Mouse (Mus musculus) central nervous system, embryonic 14 days (tissue): Measurements from ENCODE around the gene Gzmc. TPM values are rescaled to one million over a fixed set of nuclear protein-coding genes. Genes with fewer than 3 reads are reported as not detected.

ENCODE experiments used
- polyA plus RNA-seq: library from polyadenylated mRNA; depleted of rRNA; stranded (reverse); fragments of >200 nt; gene quantifications from 2 replicates; pipeline ENCODE4 v1.2.3, GENCODE M21; 2012; rRNA removed

The Gzmc gene
- polyA plus RNA-seq, result 0.09 TPM in 1 of 2 replicates, not detected in the other

DNA sequence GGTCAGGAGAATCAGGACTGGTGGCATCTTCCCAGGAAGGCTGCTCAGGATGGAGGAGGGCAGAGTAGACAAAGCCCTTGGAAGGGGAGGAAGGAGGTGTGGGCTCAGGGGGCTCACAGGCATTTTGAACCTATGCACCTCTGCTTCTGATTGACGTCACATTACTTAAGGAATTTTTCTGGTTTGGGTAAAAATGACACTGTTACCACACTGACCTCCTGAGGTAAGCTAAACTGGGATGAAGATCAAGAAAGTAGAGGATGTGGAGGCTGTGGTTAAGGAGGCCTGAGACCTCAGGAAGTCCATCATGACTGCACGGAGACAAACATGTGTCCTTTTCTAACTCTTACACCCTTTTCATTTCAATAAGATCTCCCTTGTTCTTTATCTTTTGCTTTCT lies at the start of gene Gzmc:
TSS of gene Gzmc (minus strand) at position 101 of the 400 bp plus-strand sequence.

DNA sequence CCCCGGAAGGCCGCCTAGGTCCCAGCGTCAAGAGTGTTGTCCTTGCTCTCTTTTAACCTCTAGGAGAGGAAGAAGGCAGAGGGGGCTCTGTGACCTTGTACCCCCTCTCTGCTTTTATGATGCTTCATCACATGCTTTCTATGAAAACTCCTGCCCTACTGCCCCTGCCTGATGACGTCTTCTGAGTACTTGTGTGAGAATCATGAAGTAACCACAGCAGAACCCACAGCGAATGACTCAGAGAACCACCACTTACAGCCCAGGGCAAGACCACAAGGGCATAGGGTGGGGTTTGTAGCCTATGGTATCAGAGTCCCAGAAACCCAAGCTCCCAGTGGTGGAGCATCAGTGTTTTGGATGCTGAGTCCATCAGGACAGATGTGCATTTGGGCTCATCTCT lies 27.7 kb upstream of the Gzmc start, which contains the start of gene Gzmb:
TSS of gene Gzmb (minus strand) at position 108 of the 400 bp plus-strand sequence.

DNA sequence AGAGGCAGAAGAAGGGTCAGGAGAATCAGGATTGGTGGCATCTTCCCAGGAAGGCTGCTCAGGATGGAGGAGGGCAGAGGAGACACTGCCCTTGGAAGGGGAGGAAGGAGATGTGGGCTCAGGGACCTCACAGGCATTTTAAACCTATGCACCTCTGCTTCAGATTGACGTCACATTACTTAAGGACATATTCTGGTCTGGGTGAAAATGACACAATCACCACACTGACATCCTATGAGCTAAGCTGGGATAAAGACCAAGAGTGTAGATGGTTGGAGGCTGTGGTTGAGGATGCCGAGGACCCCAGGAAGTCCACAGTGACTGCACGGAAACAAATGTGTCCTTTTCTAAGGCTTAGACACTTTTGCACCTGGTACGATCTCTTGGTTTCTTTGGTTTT lies 23.1 kb downstream of the Gzmc start, which contains the start of gene Gzmf:
TSS of gene Gzmf (minus strand) at position 101 of the 400 bp plus-strand sequence.

Other genes with a start within 250 kb of the Gzmc start
- gene Mcpt1, start 216.7 kb downstream of the Gzmc start, polyA plus RNA-seq, result 0.08 TPM in 1 of 2 replicates, not detected in the other
- not detected in 2 replicates for gene Mcpt9, start 204.2 kb downstream of the Gzmc start, polyA plus RNA-seq
- 0.06 TPM in 1 of 2 replicates, not detected in the other for gene Mcpt2, start 192.6 kb downstream of the Gzmc start, polyA plus RNA-seq
- gene Mcpt4, start 172.3 kb downstream of the Gzmc start, polyA plus RNA-seq, result 0.19 TPM in 1 of 2 replicates, not detected in the other
- gene Mcpt8, start 149.4 kb downstream of the Gzmc start, polyA plus RNA-seq, result 0.07 and 0.23 TPM in 2 replicates
- gene Ctsg, start 132.1 kb downstream of the Gzmc start, polyA plus RNA-seq, result 0.22 and 0.29 TPM in 2 replicates
- not detected in 2 replicates for gene Gzme, start 114.0 kb downstream of the Gzmc start, polyA plus RNA-seq
- gene Gzmd, start 102.0 kb downstream of the Gzmc start, polyA plus RNA-seq, result not detected in 2 replicates
- not detected in 2 replicates for gene Gzmg, start 75.1 kb downstream of the Gzmc start, polyA plus RNA-seq
- gene Gzmn, start 60.1 kb downstream of the Gzmc start, polyA plus RNA-seq, result not detected in 2 replicates
- not detected in 2 replicates for gene Gzmf, start 23.2 kb downstream of the Gzmc start, polyA plus RNA-seq
- 0.04 and 0.09 TPM in 2 replicates for gene Gzmb, start 27.6 kb upstream of the Gzmc start, polyA plus RNA-seq
- gene Atp12a, start 130.4 kb upstream of the Gzmc start, polyA plus RNA-seq, result 0.09 TPM in 2 replicates
- gene Rnf17, start 167.9 kb upstream of the Gzmc start, polyA plus RNA-seq, result 0.42 and 0.61 TPM in 2 replicates